In the genomic region with DNA sequence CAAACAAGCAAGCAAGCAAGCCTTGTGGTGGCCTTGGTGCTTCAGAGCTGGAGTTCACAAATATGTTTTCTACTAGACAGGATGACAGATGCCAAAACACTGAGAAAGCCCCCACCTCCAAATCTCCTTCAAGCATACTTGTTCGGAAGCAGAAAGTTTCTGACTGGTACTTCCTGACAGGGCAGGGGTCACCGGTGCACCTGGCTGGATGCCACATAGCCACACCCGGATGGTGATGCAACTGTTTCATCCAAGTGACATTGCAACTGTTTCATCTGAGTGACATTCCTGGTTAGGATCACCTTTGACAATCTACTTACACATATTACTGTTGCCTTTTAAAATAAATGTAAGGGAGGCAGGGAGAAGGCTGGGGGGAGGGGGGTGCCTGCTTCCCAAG, we compare ENCODE assay signal across 17 mouse cellular contexts. TPM values are rescaled to one million over a fixed set of nuclear protein-coding genes. Genes with fewer than 3 reads are reported as not detected.
A peak's percentile ranks its signal among the peaks of the same experiment; 100 is the strongest.
DNase-seq lines count a peak whose midpoint lies in the region.
"Had no signal": no experiment of that assay in that cellular context is flagged by ENCODE, and none has a peak within 500 bp of the region (broad histone marks: within the 10 kb centered on the region; RNA-seq: fewer than 3 reads in every experiment).

No protein-coding gene starts in this region.

- peak; percentile 38 for DNase-seq in kidney, postnatal 10 days
- no peak for DNase-seq in kidney, adult 18-20 months
- peak; percentile 65 for DNase-seq in testis, postnatal 10 days (ENCODE audit: low spot score)
- no peak for DNase-seq in testis, postnatal 14 days (ENCODE audit: low spot score)
- DNase-seq in naive thymus-derived CD4-positive, alpha-beta T cell, adult 2 months (ENCODE audit: low read depth) = peak; percentile 23
- no peak for DNase-seq in adrenal gland, postnatal 25 days
- DNase-seq: adrenal gland, postnatal 10 days; B cell, adult 2 months; cerebellum, adult 11-12 months; cerebellum, adult 9-11 months; cerebellum, postnatal 36 days; gastrocnemius, adult 2 months; gastrocnemius, postnatal 25 days had no signal

RNA-seq across cellular contexts. Expression of a gene that starts 9.2 kb away (rescaled TPM):
- total RNA-seq in adrenal gland, postnatal 25 days (2021) = not detected in 2 replicates
- total RNA-seq: adrenal gland, postnatal 10 days; G1E; gastrocnemius, adult 2 months; gastrocnemius, postnatal 25 days; granulocyte monocyte progenitor cell, adult 5-6 weeks; heart, adult 8-10 months; heart, postnatal 25 days had no signal

RNA-seq across cellular contexts. Expression of a gene that starts 25.6 kb away (rescaled TPM):
- 8.9 and 9.8 TPM in 2 replicates for total RNA-seq in adrenal gland, postnatal 25 days (2021)

RNA-seq across cellular contexts. Expression of a gene that starts 43.6 kb away (rescaled TPM):
- total RNA-seq in adrenal gland, postnatal 25 days (2021) = 9.2 and 13.0 TPM in 2 replicates
- total RNA-seq: G1E had no signal

Comparison
In these comparisons a context has a peak if more than half of its experiments do, and no peak if none do; other contexts are left out.
1. DNase-seq: peak in kidney, postnatal 10 days (single experiment), testis, postnatal 10 days (single experiment) and naive thymus-derived CD4-positive, alpha-beta T cell, adult 2 months (single experiment); none in kidney, adult 18-20 months (single experiment), testis, postnatal 14 days (single experiment) and adrenal gland, postnatal 25 days (single experiment).